Mouse (Mus musculus) midbrain, embryonic 11.5 days (tissue): ENCODE data around the gene Rps28. TPM values are rescaled to one million over a fixed set of nuclear protein-coding genes. Genes with fewer than 3 reads are reported as not detected.
"Not testable (repeated sequence)": the region's sequence is repeated elsewhere in the genome, so short reads cannot be mapped to it uniquely, and the experiment has no call there.

Experiments used
- ATAC-seq: fragments of 200-750 bp; cut with Nextera tagmentation; 2 replicates; pipeline ENCODE4 v1.8.0; 2017; ENCODE audit warnings: moderate TSS enrichment, moderate library complexity; ENCODE audit not compliant: low FRiP score
- DNase-seq: peaks from one replicate; pipeline ENCODE4 v3.0.0; 2015; ENCODE audit warnings: low spot score; ENCODE audit errors: missing footprints
- H3K27ac ChIP-seq: fragments of 300-500 bp; sonication (generic); 2 replicates; pipeline ENCODE4 v1.5.1; 2014; ENCODE audit warnings: low read depth, low read length
- H3K27me3 ChIP-seq: fragments of 300-500 bp; sonication (generic); 2 replicates; pipeline ENCODE4 v1.6.1; 2014; ENCODE audit warnings: mild to moderate bottlenecking, low read length, moderate library complexity, mixed read lengths; ENCODE audit not compliant: control insufficient read depth, insufficient read depth
- H3K36me3 ChIP-seq: fragments of 300-500 bp; sonication (generic); 2 replicates; pipeline ENCODE4 v1.6.1; 2014; ENCODE audit warnings: mild to moderate bottlenecking, low read length, moderate library complexity, mixed read lengths; ENCODE audit not compliant: control insufficient read depth, insufficient read depth
- H3K4me1 ChIP-seq: fragments of 300-500 bp; sonication (generic); 2 replicates; pipeline ENCODE4 v1.6.1; 2014; ENCODE audit warnings: low read length; ENCODE audit not compliant: control insufficient read depth, insufficient read depth
- H3K4me2 ChIP-seq: fragments of 300-500 bp; sonication (generic); 2 replicates; pipeline ENCODE4 v1.6.1; 2014; ENCODE audit warnings: mild to moderate bottlenecking, moderate library complexity
- H3K4me3 ChIP-seq: fragments of 300-500 bp; sonication (generic); 2 replicates; pipeline ENCODE4 v1.5.1; 2014; ENCODE audit warnings: low read depth, low read length
- H3K9ac ChIP-seq: fragments of 300-500 bp; sonication (generic); 2 replicates; pipeline ENCODE4 v1.6.1; 2014; ENCODE audit warnings: low read length
- H3K9me3 ChIP-seq: fragments of 300-500 bp; sonication (generic); 2 replicates; pipeline ENCODE4 v1.6.1; 2016; ENCODE audit warnings: low read length; ENCODE audit not compliant: control insufficient read depth
- WGBS: fragments of 180-500 bp; shearing (Covaris S2); extraction: QIAGEN DNeasy Blood & Tissue Kit; methylation state at CpG from one replicate; pipeline ENCODE4 v1.1.7; 2014; 5-methylcytosine and 5-hydroxymethylcytosine counted together
- polyA plus RNA-seq: library from polyadenylated mRNA; unstranded; fragments of >200 nt; fragmentation: Nextera tagmentation; extraction: Ambion mirVana; gene quantifications from 2 replicates; pipeline ENCODE4 v1.2.1, GENCODE M21; 2014

Gene Rps28
- polyA plus RNA-seq, result 748 and 845 TPM in 2 replicates

- DNase-seq (peak; percentile 100), ATAC-seq (peak; percentile 94)
- H3K27me3 ChIP-seq, result no peaks in the 10 kb centered on the region
- H3K4me2 ChIP-seq, result peak within 1 kb of the TSS; percentile 62
- peaks cover 23% of the 10 kb centered on the region; the same call in 1 of the 2 replicates for H3K36me3 ChIP-seq
- H3K9ac ChIP-seq, result peak within 1 kb of the TSS; percentile 86
- WGBS, result under 1% methylated on average over 51 of the region's 51 CpGs
- peak within 1 kb of the TSS; percentile 79 for H3K4me3 ChIP-seq
- H3K9me3 ChIP-seq, result no peaks in the 10 kb centered on the region
- peaks cover 16% of the 10 kb centered on the region for H3K4me1 ChIP-seq
- peak within 1 kb of the TSS; percentile 52; the same call in 1 of the 2 replicates for H3K27ac ChIP-seq
Observed at GRCm38 (mm10) chr17:33824084-33824996, at the start of gene Rps28, which contains the start of gene Ndufa7. Rps28 (minus strand) TSS chr17:33824562. Ndufa7 (plus strand) TSS chr17:33824572.

- H3K9ac ChIP-seq, H3K4me3 ChIP-seq, H3K4me1 ChIP-seq, H3K27me3 ChIP-seq, H3K4me2 ChIP-seq, DNase-seq, H3K36me3 ChIP-seq, ATAC-seq, H3K9me3 ChIP-seq, H3K27ac ChIP-seq: not testable (repeated sequence)
- 65% methylated on average over 4 of the region's 12 CpGs for WGBS
Observed at GRCm38 (mm10) chr17:33873537-33873936, 49.2 kb upstream of the Rps28 start, which contains the start of gene Gm7029. Gm7029 (plus strand) TSS chr17:33873837.

- no peaks in the 10 kb centered on the region for H3K36me3 ChIP-seq
- H3K27ac ChIP-seq, result no peak overlapping the region
- no peak overlapping the region for H3K9ac ChIP-seq
- H3K27me3 ChIP-seq, result no peaks in the 10 kb centered on the region
- no peaks in the 10 kb centered on the region for H3K9me3 ChIP-seq
- no peaks in the 10 kb centered on the region for H3K4me1 ChIP-seq
- ATAC-seq (no peak), DNase-seq (no peak)
- WGBS, result 46% methylated on average over 9 of the region's 9 CpGs
- H3K4me3 ChIP-seq, result no peak overlapping the region
- H3K4me2 ChIP-seq, result no peak overlapping the region
Observed at GRCm38 (mm10) chr17:33865330-33866030, 41.1 kb upstream of the Rps28 start.

GRCm38 (mm10) chr17:33857816-33858215, 33.5 kb upstream of the Rps28 start:
- no peak for ATAC-seq
- H3K9ac ChIP-seq, result no peak overlapping the region
- no peaks in the 10 kb centered on the region for H3K4me1 ChIP-seq
- WGBS, result 70% methylated on average over 4 of the region's 4 CpGs
- no peak overlapping the region for H3K4me3 ChIP-seq
- H3K36me3 ChIP-seq, result no peaks in the 10 kb centered on the region
- no peaks in the 10 kb centered on the region for H3K9me3 ChIP-seq
- no peak overlapping the region for H3K4me2 ChIP-seq
- H3K27ac ChIP-seq, result no peak overlapping the region
- no peaks in the 10 kb centered on the region for H3K27me3 ChIP-seq
- DNase-seq, result no peak

- Histone ChIP-seq H3K4me3 (no peak overlapping the region), H3K27me3 (no peaks in the 10 kb centered on the region), H3K36me3 (0 out of 2 replicates have a peak, but pooled peaks cover 2% of the 10 kb centered on the region), H3K27ac (no peak overlapping the region), H3K9ac (no peak overlapping the region), H3K4me2 (no peak overlapping the region), H3K4me1 (no peaks in the 10 kb centered on the region), H3K9me3 (no peaks in the 10 kb centered on the region)
- DNase-seq (no peak), ATAC-seq (no peak)
- WGBS, result 87% methylated on average over 1 of the region's 1 CpGs
Observed at GRCm38 (mm10) chr17:33851331-33851730, 27.0 kb upstream of the Rps28 start.

GRCm38 (mm10) chr17:33848139-33848538, 23.8 kb upstream of the Rps28 start:
- H3K4me2 ChIP-seq, result no peak overlapping the region
- no peak overlapping the region for H3K27ac ChIP-seq
- H3K36me3 ChIP-seq, result 0 out of 2 replicates have a peak, but pooled peaks cover 2% of the 10 kb centered on the region
- 90% methylated on average over 8 of the region's 8 CpGs for WGBS
- H3K9me3 ChIP-seq, result no peaks in the 10 kb centered on the region
- H3K4me1 ChIP-seq, result peaks cover 10% of the 10 kb centered on the region
- no peak overlapping the region for H3K4me3 ChIP-seq
- ATAC-seq (no peak), DNase-seq (no peak)
- no peak overlapping the region for H3K9ac ChIP-seq
- no peaks in the 10 kb centered on the region for H3K27me3 ChIP-seq

GRCm38 (mm10) chr17:33844196-33844595, 19.8 kb upstream of the Rps28 start:
- Histone ChIP-seq H3K27ac (no peak overlapping the region), H3K36me3 (no peaks in the 10 kb centered on the region), H3K4me1 (peaks cover 10% of the 10 kb centered on the region), H3K4me3 (peak overlapping the region; percentile 85; the same call in 1 of the 2 replicates), H3K4me2 (peak overlapping the region; percentile 94), H3K9me3 (no peaks in the 10 kb centered on the region), H3K27me3 (no peaks in the 10 kb centered on the region), H3K9ac (0 out of 2 replicates have a peak overlapping the region, but pooled peaks have one; percentile 79)
- DNase-seq, result no peak
- WGBS, result 81% methylated on average over 1 of the region's 1 CpGs
- no peak for ATAC-seq

GRCm38 (mm10) chr17:33842966-33843795, 18.8 kb upstream of the Rps28 start, which contains the start of gene Cd320:
Cd320 (plus strand) TSS chr17:33843091.
- Histone ChIP-seq H3K9me3 (no peaks in the 10 kb centered on the region), H3K9ac (peak within 1 kb of the TSS; percentile 79), H3K36me3 (no peaks in the 10 kb centered on the region), H3K4me2 (peak within 1 kb of the TSS; percentile 94), H3K27ac (peak within 1 kb of the TSS; percentile 3; the same call in 1 of the 2 replicates), H3K4me3 (peak within 1 kb of the TSS; percentile 85), H3K27me3 (no peaks in the 10 kb centered on the region), H3K4me1 (peaks cover 10% of the 10 kb centered on the region)
- peak; percentile 94 for ATAC-seq
- peak; percentile 99 for DNase-seq
- under 1% methylated on average over 45 of the region's 45 CpGs for WGBS
